Mouse (Mus musculus) heart, embryonic 13.5 days (tissue): ENCODE data around the gene Tal1. TPM values are rescaled to one million over a fixed set of nuclear protein-coding genes. Genes with fewer than 3 reads are reported as not detected.

ENCODE experiments used
- ATAC-seq: fragments of 200-750 bp; cut with Nextera tagmentation; 2 replicates; pipeline ENCODE4 v1.8.0; 2017; ENCODE audit warnings: moderate TSS enrichment; ENCODE audit not compliant: insufficient number of reproducible peaks, low FRiP score, low TSS enrichment; ENCODE audit errors: extremely low read depth
- H3K27ac ChIP-seq: fragments of 300-500 bp; sonication (generic); replicated peaks from 2 replicates; pipeline ENCODE4 v1.5.1; 2015; ENCODE audit warnings: moderate library complexity, mild to moderate bottlenecking, inconsistent platforms
- H3K27me3 ChIP-seq: fragments of 300-500 bp; sonication (generic); replicated peaks from 2 replicates; pipeline ENCODE4 v1.6.1; 2015; ENCODE audit warnings: mild to moderate bottlenecking, inconsistent platforms
- H3K36me3 ChIP-seq: fragments of 300-500 bp; sonication (generic); 2 replicates; pipeline ENCODE4 v1.6.1; 2015; ENCODE audit warnings: mild to moderate bottlenecking, inconsistent platforms
- H3K4me1 ChIP-seq: fragments of 300-500 bp; sonication (generic); 2 replicates; pipeline ENCODE4 v1.6.1; 2015; ENCODE audit warnings: inconsistent platforms
- H3K4me2 ChIP-seq: fragments of 300-500 bp; sonication (generic); 2 replicates; pipeline ENCODE4 v1.6.1; 2015; ENCODE audit warnings: inconsistent platforms, mild to moderate bottlenecking, moderate library complexity
- H3K4me3 ChIP-seq: fragments of 300-500 bp; sonication (generic); 2 replicates; pipeline ENCODE4 v1.5.1; 2015; ENCODE audit warnings: moderate library complexity, mild to moderate bottlenecking, inconsistent platforms
- H3K9ac ChIP-seq: fragments of 300-500 bp; sonication (generic); 2 replicates; pipeline ENCODE4 v1.6.1; 2015; ENCODE audit warnings: inconsistent platforms, mild to moderate bottlenecking, moderate library complexity
- H3K9me3 ChIP-seq: fragments of 300-500 bp; sonication (generic); 2 replicates; pipeline ENCODE4 v1.6.1; 2016; ENCODE audit warnings: inconsistent platforms
- WGBS: fragments of 180-500 bp; shearing (Covaris S2); methylation state at CpG from one replicate; pipeline ENCODE4 v1.1.7; 2015; ENCODE audit warnings: mixed read lengths; 5-methylcytosine and 5-hydroxymethylcytosine counted together
- polyA plus RNA-seq: library from polyadenylated mRNA; unstranded; fragments of >200 nt; fragmentation: Nextera tagmentation; extraction: Ambion mirVana; gene quantifications from 2 replicates; pipeline ENCODE4 v1.2.1, GENCODE M21; 2015

Gene Tal1
- polyA plus RNA-seq, 1 experiment from 2014 or later, result 8.4 TPM

- Histone ChIP-seq H3K9me3 (no peaks in the 10 kb centered on the region), H3K27ac (peak overlapping the region; percentile 84), H3K36me3 (0 out of 2 replicates have a peak, but pooled peaks cover 5% of the 10 kb centered on the region), H3K4me2 (no peak overlapping the region), H3K9ac (no peak overlapping the region), H3K4me3 (no peak overlapping the region), H3K27me3 (peaks cover 64% of the 10 kb centered on the region), H3K4me1 (peaks cover 22% of the 10 kb centered on the region)
- no peak for ATAC-seq
- 77% methylated on average over 1 of the region's 1 CpGs for WGBS
Observed at GRCm38 (mm10) chr4:115074789-115075188, 18.6 kb downstream of the Tal1 start.

GRCm38 (mm10) chr4:115075204-115075915, 19.1 kb downstream of the Tal1 start:
- H3K4me1 ChIP-seq, result peaks cover 27% of the 10 kb centered on the region
- H3K36me3 ChIP-seq, result no peaks in the 10 kb centered on the region
- peak overlapping the region; percentile 84 for H3K27ac ChIP-seq
- no peak overlapping the region for H3K4me2 ChIP-seq
- no peak for ATAC-seq
- no peak overlapping the region for H3K4me3 ChIP-seq
- H3K9me3 ChIP-seq, result no peaks in the 10 kb centered on the region
- H3K9ac ChIP-seq, result no peak overlapping the region
- 33% methylated on average over 3 of the region's 3 CpGs for WGBS
- peaks cover 59% of the 10 kb centered on the region for H3K27me3 ChIP-seq

DNA sequence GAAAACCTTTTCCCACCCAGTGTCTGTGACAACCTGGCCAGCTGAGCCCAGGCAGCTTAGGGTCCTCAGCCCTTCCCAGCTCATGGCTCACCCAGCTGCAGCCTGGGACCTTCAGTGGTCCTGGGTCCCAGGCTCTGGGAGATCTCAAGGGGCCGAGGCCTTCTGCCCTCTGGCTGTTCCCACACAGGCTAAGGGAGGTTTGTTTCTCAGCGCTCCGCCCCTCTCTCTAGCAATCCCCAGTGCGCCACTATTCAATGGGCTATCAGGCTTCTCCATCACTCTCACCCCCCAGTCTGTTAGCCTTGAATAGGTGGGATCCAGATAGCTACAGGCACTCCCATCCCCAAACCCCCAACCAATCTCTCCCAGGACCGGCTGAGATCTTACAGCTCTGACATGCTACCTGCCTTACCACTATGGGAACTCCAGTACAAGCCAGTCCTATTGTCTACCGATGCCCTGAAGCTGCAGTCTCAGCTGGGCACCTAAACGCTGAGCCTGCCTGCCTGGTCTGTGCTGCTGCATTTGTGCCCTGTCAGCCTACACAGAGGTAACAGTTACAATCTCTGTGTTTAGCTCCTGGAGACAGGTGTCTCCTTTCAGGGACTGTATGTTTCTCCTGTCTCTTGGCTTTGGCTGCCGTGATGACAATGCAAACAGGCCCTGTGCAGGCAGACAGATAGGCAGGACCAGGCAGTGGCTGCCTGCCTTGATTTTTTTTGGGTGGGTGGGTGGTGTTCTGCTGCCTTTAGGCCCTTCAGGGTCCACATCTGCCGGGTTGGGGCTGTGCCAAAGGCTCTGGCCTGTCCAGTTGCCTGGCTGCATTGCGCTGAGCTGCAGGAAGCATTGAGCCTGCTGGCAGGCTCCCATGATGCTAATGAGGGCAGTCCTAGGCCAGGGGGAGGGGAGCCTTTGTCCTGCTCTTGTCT, 22.9 kb downstream of the Tal1 start:
- 34% methylated on average over 10 of the region's 10 CpGs for WGBS
- Histone ChIP-seq H3K27ac (peak overlapping the region; percentile 28; the same call in 1 of the 2 replicates), H3K9me3 (no peaks in the 10 kb centered on the region), H3K9ac (peak overlapping the region; percentile 5; the same call in 1 of the 2 replicates), H3K4me1 (peaks cover 27% of the 10 kb centered on the region), H3K36me3 (no peaks in the 10 kb centered on the region), H3K4me2 (no peak overlapping the region), H3K27me3 (peaks cover 57% of the 10 kb centered on the region), H3K4me3 (no peak overlapping the region)
- no peak for ATAC-seq

DNA sequence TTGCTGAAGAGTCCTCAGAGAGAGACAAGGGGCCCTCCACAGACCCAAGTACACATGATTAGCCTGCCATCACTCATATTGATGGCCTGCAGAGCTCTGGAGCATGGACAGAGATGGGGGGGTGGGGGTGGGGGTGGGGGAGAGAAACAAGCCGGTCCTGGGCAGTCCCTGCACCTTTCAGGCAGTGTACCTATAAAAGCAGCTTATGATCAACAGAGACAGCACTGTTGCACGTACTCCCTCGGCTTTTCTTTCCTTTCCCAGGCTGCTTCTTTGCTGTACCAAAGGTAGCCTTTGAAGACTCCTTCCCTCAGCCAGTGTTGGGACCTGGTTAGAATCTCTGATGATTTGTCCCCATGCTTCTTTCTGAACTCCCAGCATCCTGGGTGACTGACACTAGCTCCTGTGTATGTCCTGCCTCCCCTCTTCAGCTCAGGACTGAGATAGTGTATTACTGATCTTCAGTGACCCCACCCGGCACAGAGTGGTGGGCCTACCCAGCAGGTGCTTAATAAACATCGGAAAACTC, 23.7 kb downstream of the Tal1 start:
- no peaks in the 10 kb centered on the region for H3K36me3 ChIP-seq
- no peak overlapping the region for H3K4me3 ChIP-seq
- H3K27ac ChIP-seq, result 0 out of 2 replicates have a peak overlapping the region, but pooled peaks have one; percentile 28
- 32% methylated on average over 5 of the region's 5 CpGs for WGBS
- H3K9ac ChIP-seq, result no peak overlapping the region
- no peak for ATAC-seq
- no peak overlapping the region for H3K4me2 ChIP-seq
- no peaks in the 10 kb centered on the region for H3K9me3 ChIP-seq
- peaks cover 58% of the 10 kb centered on the region for H3K27me3 ChIP-seq
- peaks cover 27% of the 10 kb centered on the region for H3K4me1 ChIP-seq

DNA sequence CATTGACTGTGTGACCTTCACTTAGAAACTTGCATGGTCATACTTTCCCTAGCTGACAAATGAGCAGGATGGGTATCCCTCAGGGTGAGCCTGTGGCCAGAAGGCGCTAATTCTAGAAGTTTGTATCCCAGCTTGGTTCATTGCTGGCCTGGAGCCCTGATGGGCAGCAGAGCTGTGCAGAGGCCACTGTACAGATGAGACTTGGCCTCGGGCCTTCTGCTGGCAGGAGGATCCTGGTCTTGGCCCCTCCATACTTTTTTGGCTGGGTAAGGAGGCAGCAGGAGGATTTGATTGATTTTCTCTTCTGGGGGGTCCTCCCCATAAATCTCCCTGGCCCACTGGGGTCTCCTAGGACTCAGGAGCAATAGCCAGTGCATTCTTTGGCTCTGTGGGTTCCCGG, 26.8 kb downstream of the Tal1 start:
- Histone ChIP-seq H3K9me3 (no peaks in the 10 kb centered on the region), H3K9ac (no peak overlapping the region), H3K27me3 (peaks cover 67% of the 10 kb centered on the region), H3K4me3 (no peak overlapping the region), H3K36me3 (no peaks in the 10 kb centered on the region), H3K27ac (no peak overlapping the region), H3K4me1 (peaks cover 17% of the 10 kb centered on the region), H3K4me2 (no peak overlapping the region)
- ATAC-seq, result no peak
- WGBS, result 67% methylated on average over 3 of the region's 3 CpGs

DNA sequence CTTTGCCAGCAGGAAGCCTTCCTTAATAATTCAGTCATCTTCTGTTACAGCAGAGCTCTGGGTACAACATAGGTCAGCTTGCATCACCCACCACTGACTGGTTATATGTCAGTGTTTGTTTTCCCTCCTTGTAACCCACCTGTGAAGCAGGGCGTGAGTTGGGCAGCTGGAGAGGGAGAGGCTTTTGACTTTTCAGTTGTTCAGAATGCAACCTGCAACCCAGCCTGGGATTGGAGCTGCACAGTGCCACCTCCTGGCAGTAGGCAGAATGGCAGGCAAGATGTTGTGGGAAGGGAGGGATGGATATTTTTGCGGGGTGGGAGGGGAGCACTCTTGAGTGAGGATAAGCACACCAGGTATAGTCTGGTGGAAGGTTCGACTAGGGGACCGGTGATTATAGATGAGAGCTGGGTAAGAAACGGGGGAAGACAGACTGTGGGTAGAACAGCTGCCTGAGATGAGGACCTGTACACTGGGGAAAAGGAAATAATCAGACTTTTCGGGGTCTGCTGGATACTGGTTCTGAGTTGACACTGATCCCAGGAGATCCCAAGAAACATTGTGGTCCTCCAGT, 29.4 kb downstream of the Tal1 start:
- no peak overlapping the region for H3K4me2 ChIP-seq
- no peak overlapping the region for H3K27ac ChIP-seq

GRCm38 (mm10) chr4:115086257-115086656, 30.0 kb downstream of the Tal1 start:
- peaks cover 84% of the 10 kb centered on the region for H3K27me3 ChIP-seq
- WGBS, result 64% methylated on average over 4 of the region's 4 CpGs
- no peak overlapping the region for H3K9ac ChIP-seq
- no peak for ATAC-seq
- no peak overlapping the region for H3K27ac ChIP-seq
- no peaks in the 10 kb centered on the region for H3K36me3 ChIP-seq
- H3K4me2 ChIP-seq, result peak overlapping the region; percentile 22; the same call in 1 of the 2 replicates
- H3K9me3 ChIP-seq, result no peaks in the 10 kb centered on the region
- H3K4me1 ChIP-seq, result peaks cover 6% of the 10 kb centered on the region; the same call in 1 of the 2 replicates
- H3K4me3 ChIP-seq, result no peak overlapping the region

More for the DNA sequence above, 29.4 kb downstream of the Tal1 start:
- no peak for ATAC-seq
- Histone ChIP-seq H3K9me3 (no peaks in the 10 kb centered on the region), H3K4me1 (peaks cover 6% of the 10 kb centered on the region; the same call in 1 of the 2 replicates), H3K9ac (no peak overlapping the region), H3K27me3 (peaks cover 86% of the 10 kb centered on the region), H3K36me3 (no peaks in the 10 kb centered on the region), H3K4me3 (no peak overlapping the region)
- WGBS, result 26% methylated on average over 6 of the region's 6 CpGs

GRCm38 (mm10) chr4:115086763-115087415, 30.7 kb downstream of the Tal1 start:
- no peak overlapping the region for H3K27ac ChIP-seq
- ATAC-seq, result 0 out of 2 replicates have a peak, but pooled peaks have one; percentile 7
- no peaks in the 10 kb centered on the region for H3K36me3 ChIP-seq
- H3K4me1 ChIP-seq, result peaks cover 6% of the 10 kb centered on the region; the same call in 1 of the 2 replicates
- no peak overlapping the region for H3K4me3 ChIP-seq
- WGBS, result 50% methylated on average over 3 of the region's 3 CpGs
- peak overlapping the region; percentile 57; the same call in 1 of the 2 replicates for H3K4me2 ChIP-seq
- H3K9me3 ChIP-seq, result no peaks in the 10 kb centered on the region
- H3K27me3 ChIP-seq, result peaks cover 83% of the 10 kb centered on the region
- H3K9ac ChIP-seq, result no peak overlapping the region

DNA sequence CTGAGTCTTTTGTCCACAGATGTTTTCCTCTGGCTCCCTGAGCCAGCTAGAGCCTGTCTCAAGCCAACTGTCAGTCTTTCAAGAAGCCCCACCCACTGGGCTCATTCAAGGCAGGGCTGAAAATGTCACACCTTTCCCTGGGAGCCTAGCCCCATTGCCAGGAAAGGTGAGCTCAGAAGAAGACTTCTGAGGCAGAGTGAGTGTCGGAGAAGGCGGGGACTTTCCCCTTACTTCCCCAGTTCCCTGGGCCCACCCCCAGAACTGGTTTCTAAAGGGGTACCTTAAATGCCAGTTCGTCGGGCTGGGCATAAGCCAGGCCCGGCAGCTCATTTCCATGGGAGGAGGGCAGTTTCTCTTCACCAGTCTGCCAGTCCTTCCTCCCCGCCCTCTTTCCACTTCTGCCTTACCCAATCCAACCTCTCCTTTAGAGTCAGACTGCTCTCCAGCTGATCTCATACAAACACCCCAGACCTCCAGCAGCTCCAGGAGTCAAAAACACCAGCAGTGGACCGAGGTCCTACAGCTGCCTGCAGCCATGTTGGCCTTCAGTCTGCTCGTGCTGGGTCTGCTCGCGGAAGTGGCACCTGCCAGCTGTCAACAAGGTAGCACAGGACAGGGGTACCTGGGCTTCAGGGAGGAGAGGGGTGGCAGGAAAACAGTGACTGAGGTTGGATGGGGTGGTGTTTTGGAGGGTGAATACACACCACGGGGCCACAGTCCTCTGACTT, 32.5 kb downstream of the Tal1 start, which contains the start of gene Pdzk1ip1:
Gene Pdzk1ip1 (plus strand): TSS at position 98 of the 728 bp plus-strand sequence.
- H3K9me3 ChIP-seq, result no peaks in the 10 kb centered on the region

GRCm38 (mm10) chr4:115090592-115090991, 34.4 kb downstream of the Tal1 start:
- peak; percentile 37 for ATAC-seq
- H3K4me1 ChIP-seq, result peaks cover 9% of the 10 kb centered on the region
- peaks cover 84% of the 10 kb centered on the region for H3K27me3 ChIP-seq
- peak overlapping the region; percentile 57 for H3K4me2 ChIP-seq
- no peaks in the 10 kb centered on the region for H3K36me3 ChIP-seq
- no peak overlapping the region for H3K9ac ChIP-seq
- 0 out of 2 replicates have a peak overlapping the region, but pooled peaks have one; percentile 48 for H3K27ac ChIP-seq
- peak overlapping the region; percentile 40 for H3K4me3 ChIP-seq
- H3K9me3 ChIP-seq, result no peaks in the 10 kb centered on the region
- WGBS, result 61% methylated on average over 2 of the region's 2 CpGs

More for the DNA sequence above, 32.5 kb downstream of the Tal1 start, which contains the start of gene Pdzk1ip1:
- Histone ChIP-seq H3K4me2 (peak within 1 kb of the TSS; percentile 57), H3K27me3 (peaks cover 86% of the 10 kb centered on the region), H3K27ac (peak within 1 kb of the TSS; percentile 61), H3K4me1 (peaks cover 6% of the 10 kb centered on the region; the same call in 1 of the 2 replicates), H3K4me3 (peak within 1 kb of the TSS; percentile 40), H3K9ac (peak within 1 kb of the TSS; percentile 56), H3K36me3 (no peaks in the 10 kb centered on the region)
- ATAC-seq, result peak; percentile 10; the same call in 1 of the 2 replicates
- 20% methylated on average over 11 of the region's 11 CpGs for WGBS
